Mouse (Mus musculus): ENCODE data around the gene Clec11a.

- TF ChIP-seq CTCF (IDR thresholded peaks at IDR 0.05; ENCODE audit: extremely low read depth, insufficient read depth, insufficient read length, insufficient replicate concordance): no peak
- no peak for TF ChIP-seq POLR2A (IDR thresholded peaks at IDR 0.05; ENCODE audit: low read depth, low read length)
Observed at GRCm38 (mm10) chr7:44320886-44321285, 14.2 kb upstream of the Clec11a start.

Measured in spleen, adult 2 months (tissue).